Mouse (Mus musculus) C3H10T1/2 (cell line): ENCODE results near the gene Olfr1477. TPM values are rescaled to one million over a fixed set of nuclear protein-coding genes. Genes with fewer than 3 reads are reported as not detected.

Experiments used
- polyA plus RNA-seq, 2 experiments: library from polyadenylated mRNA; unstranded; fragments of >200 nt; fragmentation: generic; extraction: Trizol; gene quantifications; one replicate each; pipeline ENCODE4 v1.2.1; 2012; ENCODE audit warnings: missing spikeins in 2 of 2

Gene Olfr1477
- polyA plus RNA-seq = not detected

DNA sequence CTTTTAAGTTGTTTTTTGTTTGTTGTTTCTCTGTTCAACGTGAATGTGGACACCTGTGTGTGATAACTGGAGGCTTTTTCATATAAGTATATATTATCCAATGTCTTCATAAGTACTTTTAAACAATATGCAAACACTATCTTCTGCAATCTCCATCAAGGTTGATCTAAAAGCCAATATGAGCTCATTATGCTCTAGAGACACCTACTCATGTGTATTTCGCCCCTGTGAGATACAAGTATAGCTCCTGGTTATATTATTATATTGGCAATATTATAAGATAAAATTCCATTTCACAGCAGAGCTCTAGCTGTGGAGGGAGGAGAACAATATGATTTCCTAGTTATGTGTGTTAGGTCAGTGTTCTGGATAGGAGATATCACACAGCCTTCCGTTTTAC lies at the start of gene Olfr1477:
Gene Olfr1477 (plus strand): TSS at position 301 of the 400 bp plus-strand sequence.

DNA sequence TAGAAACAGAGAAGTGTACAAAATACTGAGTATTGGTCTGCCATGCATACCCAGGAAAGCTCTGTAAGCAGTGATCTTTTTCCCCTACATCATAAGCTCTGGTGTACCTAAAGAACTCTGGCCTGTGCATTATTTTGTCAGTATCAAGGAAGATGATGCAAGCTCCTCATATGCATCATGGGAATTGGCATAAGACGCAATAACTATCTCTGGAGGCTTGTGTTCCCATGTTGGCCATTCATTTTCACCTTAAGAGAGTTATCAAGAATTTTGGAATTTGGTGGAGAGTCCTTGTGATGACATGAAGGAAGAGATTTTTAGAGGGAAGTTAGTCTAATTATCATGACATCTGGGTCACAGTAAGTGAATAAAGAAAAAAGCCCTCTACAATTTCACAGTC lies 44.4 kb upstream of the Olfr1477 start, which contains the start of gene Olfr1472:
Gene Olfr1472 (minus strand): TSS at position 101 of the 400 bp plus-strand sequence.

DNA sequence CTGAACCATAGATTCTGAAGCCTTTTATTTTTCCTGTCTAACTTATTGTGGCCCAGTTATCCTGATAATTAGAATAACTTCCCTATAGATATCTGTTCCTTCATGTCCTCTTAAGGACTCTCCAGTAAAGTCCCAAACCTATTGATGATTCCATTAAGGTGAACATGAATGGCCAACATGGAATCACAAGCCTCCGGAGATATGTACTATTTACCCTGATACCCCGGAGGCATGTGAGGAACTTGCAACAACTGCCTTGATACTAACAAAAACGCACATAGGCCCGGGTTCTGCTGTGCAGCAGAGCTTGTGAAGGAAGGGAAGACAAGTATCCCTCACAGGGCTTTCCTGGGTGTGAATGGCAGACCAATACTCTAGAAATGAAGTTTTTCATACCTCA lies 31.1 kb upstream of the Olfr1477 start, which contains the start of gene Olfr1474:
Gene Olfr1474 (plus strand): TSS at position 301 of the 400 bp plus-strand sequence.

DNA sequence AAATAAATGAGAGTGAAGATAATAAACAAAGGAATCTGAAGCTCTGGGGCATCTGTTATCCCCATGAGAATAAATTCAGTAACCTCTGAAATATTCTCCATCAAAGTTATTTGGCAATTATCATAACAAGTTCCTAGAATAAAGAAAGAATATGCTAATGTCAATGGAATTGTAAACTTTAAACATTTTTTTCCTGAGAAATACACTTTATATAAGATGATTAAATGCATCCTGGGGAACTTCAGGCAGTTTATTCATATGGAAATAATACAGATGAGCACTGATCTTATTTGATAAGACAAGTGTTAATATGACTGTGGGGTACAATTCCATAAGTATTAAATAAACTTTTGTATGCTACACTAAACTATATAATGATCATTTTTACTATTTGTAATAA lies 20.2 kb upstream of the Olfr1477 start, which contains the start of gene Olfr1475:
Gene Olfr1475 (minus strand): TSS at position 101 of the 400 bp plus-strand sequence.

GRCm38 (mm10) chr19:13527613-13528012 lies 27.3 kb downstream of the Olfr1477 start, which contains the start of gene Olfr1480:
TSS of gene Olfr1480 (plus strand) at chr19:13527913.

Other genes starting within 250 kb of the Olfr1477 start
- not detected for gene Olfr1465, start 185.0 kb upstream of the Olfr1477 start, polyA plus RNA-seq
- not detected for gene Olfr1466, start 161.7 kb upstream of the Olfr1477 start, polyA plus RNA-seq
- not detected for gene Olfr1467, start 138.3 kb upstream of the Olfr1477 start, polyA plus RNA-seq
- gene Olfr1469, start 92.7 kb upstream of the Olfr1477 start, polyA plus RNA-seq = not detected
- gene Olfr1471, start 57.1 kb upstream of the Olfr1477 start, polyA plus RNA-seq = not detected
- gene Olfr1472, start 44.5 kb upstream of the Olfr1477 start, polyA plus RNA-seq = not detected
- gene Olfr1474, start 31.0 kb upstream of the Olfr1477 start, polyA plus RNA-seq = not detected
- gene Olfr1475, start 20.4 kb upstream of the Olfr1477 start, polyA plus RNA-seq = not detected
- not detected for gene Olfr1480, start 27.4 kb downstream of the Olfr1477 start, polyA plus RNA-seq
- not detected for gene Olfr1484, start 83.0 kb downstream of the Olfr1477 start, polyA plus RNA-seq
- gene Olfr1487, start 116.8 kb downstream of the Olfr1477 start, polyA plus RNA-seq = not detected
- gene Olfr1489, start 131.1 kb downstream of the Olfr1477 start, polyA plus RNA-seq = not detected
- not detected for gene Olfr1490, start 150.5 kb downstream of the Olfr1477 start, polyA plus RNA-seq
- gene Olfr1491, start 196.7 kb downstream of the Olfr1477 start, polyA plus RNA-seq = not detected
- not detected for gene Olfr1493-ps1, start 222.7 kb downstream of the Olfr1477 start, polyA plus RNA-seq
- not detected for gene Olfr1494, start 239.2 kb downstream of the Olfr1477 start, polyA plus RNA-seq